Mouse (Mus musculus) cerebellum, adult 11-12 months (tissue): ENCODE data around the gene Mrpl44.

Experiments
- DNase-seq: peaks from one replicate; pipeline ENCODE4 v3.0.0; 2022

Gene Mrpl44

GRCm38 (mm10) chr1:79775927-79776458 is at the start of gene Mrpl44, which contains the start of gene Wdfy1:
Mrpl44 (plus strand) TSS chr1:79776018.
Wdfy1 (minus strand) TSS chr1:79776143.
- peak; percentile 96 for DNase-seq

- no peak for DNase-seq
Measured at GRCm38 (mm10) chr1:79734794-79735193, 41.0 kb upstream of the Mrpl44 start.

GRCm38 (mm10) chr1:79736408-79736807 is 39.4 kb upstream of the Mrpl44 start:
- no peak for DNase-seq

- no peak for DNase-seq
Measured at GRCm38 (mm10) chr1:79739726-79740125, 36.1 kb upstream of the Mrpl44 start.

- DNase-seq: no peak
Measured at GRCm38 (mm10) chr1:79741002-79741401, 34.8 kb upstream of the Mrpl44 start.

- DNase-seq: no peak
Measured at GRCm38 (mm10) chr1:79742949-79743348, 32.9 kb upstream of the Mrpl44 start.

- no peak for DNase-seq
Measured at GRCm38 (mm10) chr1:79743385-79743784, 32.4 kb upstream of the Mrpl44 start.

GRCm38 (mm10) chr1:79746056-79746455 is 29.8 kb upstream of the Mrpl44 start:
- no peak for DNase-seq

GRCm38 (mm10) chr1:79751186-79751585 is 24.6 kb upstream of the Mrpl44 start:
- no peak for DNase-seq

- DNase-seq: no peak
Measured at GRCm38 (mm10) chr1:79752015-79752695, 23.7 kb upstream of the Mrpl44 start.

GRCm38 (mm10) chr1:79752714-79753340 is 23.0 kb upstream of the Mrpl44 start:
- DNase-seq: no peak

- no peak for DNase-seq
Measured at GRCm38 (mm10) chr1:79753456-79753855, 22.4 kb upstream of the Mrpl44 start.

GRCm38 (mm10) chr1:79754936-79755335 is 20.9 kb upstream of the Mrpl44 start:
- DNase-seq: no peak

- DNase-seq: no peak
Measured at GRCm38 (mm10) chr1:79755376-79755775, 20.4 kb upstream of the Mrpl44 start.

- no peak for DNase-seq
Measured at GRCm38 (mm10) chr1:79756417-79756816, 19.4 kb upstream of the Mrpl44 start.

GRCm38 (mm10) chr1:79757161-79757560 is 18.7 kb upstream of the Mrpl44 start:
- no peak for DNase-seq

- DNase-seq: no peak
Measured at GRCm38 (mm10) chr1:79757597-79757996, 18.2 kb upstream of the Mrpl44 start.

- DNase-seq: no peak
Measured at GRCm38 (mm10) chr1:79759006-79759405, 16.8 kb upstream of the Mrpl44 start.

GRCm38 (mm10) chr1:79759436-79759972 is 16.3 kb upstream of the Mrpl44 start:
- DNase-seq: no peak

- DNase-seq: peak; percentile 58
Measured at GRCm38 (mm10) chr1:79760656-79761055, 15.2 kb upstream of the Mrpl44 start.

GRCm38 (mm10) chr1:79761106-79761916 is 14.5 kb upstream of the Mrpl44 start:
- DNase-seq: peak; percentile 83

- no peak for DNase-seq
Measured at GRCm38 (mm10) chr1:79761917-79762271, 13.9 kb upstream of the Mrpl44 start.
